Mouse (Mus musculus) intestine, embryonic 15.5 days (tissue): ENCODE results near the gene Asap3. TPM values are rescaled to one million over a fixed set of nuclear protein-coding genes. Genes with fewer than 3 reads are reported as not detected.
A peak's percentile ranks its signal among the peaks of the same experiment; 100 is the strongest.

Experiments used
- ATAC-seq: fragments of 200-750 bp; cut with Nextera tagmentation; 2 replicates; pipeline ENCODE4 v1.8.0; 2017; ENCODE audit warnings: moderate TSS enrichment, moderate library complexity
- H3K27ac ChIP-seq: fragments of 300-500 bp; sonication (generic); 2 replicates; pipeline ENCODE4 v1.5.1; 2015; ENCODE audit warnings: mild to moderate bottlenecking, inconsistent platforms
- H3K27me3 ChIP-seq: fragments of 300-500 bp; sonication (generic); replicated peaks from 2 replicates; pipeline ENCODE4 v1.6.1; 2015; ENCODE audit warnings: inconsistent platforms
- H3K36me3 ChIP-seq: fragments of 300-500 bp; sonication (generic); 2 replicates; pipeline ENCODE4 v1.6.1; 2015; ENCODE audit warnings: inconsistent platforms
- H3K4me1 ChIP-seq: fragments of 300-500 bp; sonication (generic); replicated peaks from 2 replicates; pipeline ENCODE4 v1.6.1; 2015; ENCODE audit warnings: inconsistent platforms
- H3K4me2 ChIP-seq: fragments of 300-500 bp; sonication (generic); replicated peaks from 2 replicates; pipeline ENCODE4 v1.6.1; 2015; ENCODE audit warnings: mild to moderate bottlenecking, inconsistent platforms
- H3K4me3 ChIP-seq: fragments of 300-500 bp; sonication (generic); replicated peaks from 2 replicates; pipeline ENCODE4 v1.5.1; 2015; ENCODE audit warnings: inconsistent platforms
- H3K9ac ChIP-seq: fragments of 300-500 bp; sonication (generic); 2 replicates; pipeline ENCODE4 v1.6.1; 2015; ENCODE audit warnings: inconsistent platforms
- H3K9me3 ChIP-seq: fragments of 300-500 bp; sonication (generic); 2 replicates; pipeline ENCODE4 v1.6.1; 2016; ENCODE audit warnings: inconsistent platforms
- WGBS: fragments of 180-500 bp; shearing (Covaris S2); methylation state at CpG from one replicate; pipeline ENCODE4 v1.1.7; 2015; 5-methylcytosine and 5-hydroxymethylcytosine counted together
- polyA plus RNA-seq: library from polyadenylated mRNA; unstranded; fragments of >200 nt; fragmentation: Nextera tagmentation; extraction: Ambion mirVana; gene quantifications from 2 replicates; pipeline ENCODE4 v1.2.1, GENCODE M21; 2015

The Asap3 gene
- polyA plus RNA-seq, 1 experiment from 2014 or later: 5.4 TPM

- Histone ChIP-seq H3K4me2 (peak overlapping the region; percentile 49), H3K4me1 (0 out of 2 replicates have a peak, but pooled peaks cover 20% of the 10 kb centered on the region), H3K9me3 (no peaks in the 10 kb centered on the region), H3K36me3 (0 out of 2 replicates have a peak, but pooled peaks cover 4% of the 10 kb centered on the region), H3K27me3 (no peaks in the 10 kb centered on the region), H3K27ac (peak overlapping the region; percentile 76), H3K9ac (peak overlapping the region; percentile 11; the same call in 1 of the 2 replicates), H3K4me3 (no peak overlapping the region; the same call in 1 of the 2 replicates)
- WGBS: 74% methylated on average over 8 of the region's 8 CpGs
- ATAC-seq: no peak; the same call in 1 of the 2 replicates
Observed at GRCm38 (mm10) chr4:136186315-136186714, 19.9 kb upstream of the Asap3 start.

- peak; percentile 84 for ATAC-seq
- Histone ChIP-seq H3K4me2 (peak overlapping the region; percentile 49), H3K4me3 (peak overlapping the region; percentile 19; the same call in 1 of the 2 replicates), H3K9me3 (no peaks in the 10 kb centered on the region), H3K4me1 (0 out of 2 replicates have a peak, but pooled peaks cover 20% of the 10 kb centered on the region), H3K36me3 (0 out of 2 replicates have a peak, but pooled peaks cover 4% of the 10 kb centered on the region), H3K9ac (peak overlapping the region; percentile 11; the same call in 1 of the 2 replicates), H3K27me3 (no peaks in the 10 kb centered on the region), H3K27ac (peak overlapping the region; percentile 76)
- 62% methylated on average over 23 of the region's 23 CpGs for WGBS
Observed at GRCm38 (mm10) chr4:136186739-136187472, 19.3 kb upstream of the Asap3 start.

GRCm38 (mm10) chr4:136188973-136189737 is 17.0 kb upstream of the Asap3 start:
- WGBS: 82% methylated on average over 6 of the region's 6 CpGs
- peak; percentile 41; the same call in 1 of the 2 replicates for ATAC-seq
- peaks cover 8% of the 10 kb centered on the region; the same call in 1 of the 2 replicates for H3K36me3 ChIP-seq

GRCm38 (mm10) chr4:136189912-136190311 is 16.3 kb upstream of the Asap3 start:
- Histone ChIP-seq H3K9ac (no peak overlapping the region), H3K27me3 (no peaks in the 10 kb centered on the region), H3K4me2 (no peak overlapping the region), H3K4me3 (no peak overlapping the region), H3K27ac (no peak overlapping the region), H3K4me1 (0 out of 2 replicates have a peak, but pooled peaks cover 23% of the 10 kb centered on the region), H3K36me3 (peaks cover 8% of the 10 kb centered on the region; the same call in 1 of the 2 replicates), H3K9me3 (no peaks in the 10 kb centered on the region)
- 75% methylated on average over 8 of the region's 8 CpGs for WGBS
- peak; percentile 56 for ATAC-seq

More at GRCm38 (mm10) chr4:136188973-136189737, 17.0 kb upstream of the Asap3 start:
- Histone ChIP-seq H3K27ac (no peak overlapping the region), H3K4me2 (no peak overlapping the region), H3K4me1 (0 out of 2 replicates have a peak, but pooled peaks cover 23% of the 10 kb centered on the region), H3K27me3 (no peaks in the 10 kb centered on the region), H3K4me3 (no peak overlapping the region), H3K9me3 (no peaks in the 10 kb centered on the region), H3K9ac (no peak overlapping the region)

GRCm38 (mm10) chr4:136193571-136193970 is 12.6 kb upstream of the Asap3 start:
- H3K36me3 ChIP-seq: peaks cover 6% of the 10 kb centered on the region; the same call in 1 of the 2 replicates

GRCm38 (mm10) chr4:136195029-136195428 is 11.1 kb upstream of the Asap3 start:
- 57% methylated on average over 7 of the region's 7 CpGs for WGBS
- ATAC-seq: no peak
- Histone ChIP-seq H3K4me3 (no peak overlapping the region), H3K36me3 (peaks cover 4% of the 10 kb centered on the region; the same call in 1 of the 2 replicates), H3K27ac (no peak overlapping the region), H3K4me2 (no peak overlapping the region), H3K4me1 (peaks cover 9% of the 10 kb centered on the region; the same call in 1 of the 2 replicates), H3K9ac (no peak overlapping the region), H3K27me3 (no peaks in the 10 kb centered on the region), H3K9me3 (no peaks in the 10 kb centered on the region)

More at GRCm38 (mm10) chr4:136193571-136193970, 12.6 kb upstream of the Asap3 start:
- H3K9ac ChIP-seq: no peak overlapping the region
- WGBS: 65% methylated on average over 3 of the region's 3 CpGs
- no peak for ATAC-seq
- H3K4me2 ChIP-seq: no peak overlapping the region
- peaks cover 15% of the 10 kb centered on the region; the same call in 1 of the 2 replicates for H3K4me1 ChIP-seq
- H3K9me3 ChIP-seq: no peaks in the 10 kb centered on the region
- no peaks in the 10 kb centered on the region for H3K27me3 ChIP-seq
- no peak overlapping the region for H3K4me3 ChIP-seq
- no peak overlapping the region for H3K27ac ChIP-seq

- ATAC-seq: no peak
- Histone ChIP-seq H3K9me3 (no peaks in the 10 kb centered on the region), H3K4me1 (peaks cover 8% of the 10 kb centered on the region; the same call in 1 of the 2 replicates), H3K27me3 (no peaks in the 10 kb centered on the region), H3K4me3 (no peak overlapping the region), H3K36me3 (peaks cover 4% of the 10 kb centered on the region; the same call in 1 of the 2 replicates), H3K9ac (no peak overlapping the region), H3K4me2 (no peak overlapping the region), H3K27ac (no peak overlapping the region)
- 75% methylated on average over 9 of the region's 9 CpGs for WGBS
Observed at GRCm38 (mm10) chr4:136195629-136196028, 10.5 kb upstream of the Asap3 start.

- H3K4me3 ChIP-seq: no peak overlapping the region
- peaks cover 8% of the 10 kb centered on the region; the same call in 1 of the 2 replicates for H3K4me1 ChIP-seq
- H3K4me2 ChIP-seq: no peak overlapping the region
- peaks cover 4% of the 10 kb centered on the region; the same call in 1 of the 2 replicates for H3K36me3 ChIP-seq
- H3K27ac ChIP-seq: no peak overlapping the region
- WGBS: 75% methylated on average over 10 of the region's 10 CpGs
- ATAC-seq: peak; percentile 19; the same call in 1 of the 2 replicates
- no peaks in the 10 kb centered on the region for H3K27me3 ChIP-seq
- no peaks in the 10 kb centered on the region for H3K9me3 ChIP-seq
- H3K9ac ChIP-seq: no peak overlapping the region
Observed at GRCm38 (mm10) chr4:136196201-136196600, 10.0 kb upstream of the Asap3 start.

- H3K4me2 ChIP-seq: no peak overlapping the region
- H3K36me3 ChIP-seq: no peaks in the 10 kb centered on the region
- no peak overlapping the region for H3K9ac ChIP-seq
- H3K4me3 ChIP-seq: no peak overlapping the region
- no peaks in the 10 kb centered on the region for H3K27me3 ChIP-seq
- no peak overlapping the region for H3K27ac ChIP-seq
- H3K4me1 ChIP-seq: peaks cover 6% of the 10 kb centered on the region; the same call in 1 of the 2 replicates
- ATAC-seq: no peak
- 66% methylated on average over 7 of the region's 7 CpGs for WGBS
- H3K9me3 ChIP-seq: no peaks in the 10 kb centered on the region
Observed at GRCm38 (mm10) chr4:136198846-136199245, 7.3 kb upstream of the Asap3 start.

GRCm38 (mm10) chr4:136199562-136200292 is 6.4 kb upstream of the Asap3 start:
- H3K9ac ChIP-seq: no peak overlapping the region
- H3K36me3 ChIP-seq: no peaks in the 10 kb centered on the region
- 29% methylated on average over 9 of the region's 9 CpGs for WGBS
- H3K4me2 ChIP-seq: no peak overlapping the region
- no peaks in the 10 kb centered on the region for H3K9me3 ChIP-seq
- no peak overlapping the region for H3K4me3 ChIP-seq
- peaks cover 6% of the 10 kb centered on the region; the same call in 1 of the 2 replicates for H3K4me1 ChIP-seq
- no peaks in the 10 kb centered on the region for H3K27me3 ChIP-seq
- 0 out of 2 replicates have a peak, but pooled peaks have one; percentile 4 for ATAC-seq
- H3K27ac ChIP-seq: no peak overlapping the region

GRCm38 (mm10) chr4:136202509-136202908 is 3.7 kb upstream of the Asap3 start:
- Histone ChIP-seq H3K36me3 (no peaks in the 10 kb centered on the region), H3K9me3 (no peaks in the 10 kb centered on the region), H3K27me3 (no peaks in the 10 kb centered on the region), H3K9ac (no peak overlapping the region), H3K4me2 (no peak overlapping the region), H3K27ac (no peak overlapping the region), H3K4me1 (peaks cover 11% of the 10 kb centered on the region), H3K4me3 (no peak overlapping the region)
- 8% methylated on average over 9 of the region's 9 CpGs for WGBS
- ATAC-seq: no peak
